Mouse (Mus musculus) Patski (cell line): ENCODE data around the gene Ovgp1. TPM values are rescaled to one million over a fixed set of nuclear protein-coding genes. Genes with fewer than 3 reads are reported as not detected.
"Not testable (repeated sequence)": the region's sequence is repeated elsewhere in the genome, so short reads cannot be mapped to it uniquely, and the experiment has no call there.

Source experiments
- ATAC-seq: fragments of 100-300 bp; one replicate; pipeline ENCODE4 v1.8.0; 2021
- CTCF ChIA-PET: fragments of 350-600 bp; sonication (Branson Sonifier 250); formaldehyde crosslinking; loops from one replicate; lab custom pipeline; 2022; ENCODE audit warnings: inconsistent platforms; lab: Charles Lee
- POLR2A ChIA-PET: fragments of 350-600 bp; sonication (Branson Sonifier 250); formaldehyde crosslinking; loops from one replicate; lab custom pipeline; 2022; ENCODE audit warnings: antibody characterized with exemption, inconsistent platforms; lab: Charles Lee
- DNase-seq: peaks from one replicate; pipeline ENCODE4 v3.0.0-alpha.2; 2011; ENCODE audit warnings: low read depth, low spot score
- H3K27me3 ChIP-seq: fragments of 371-371 bp; one replicate; pipeline ENCODE4 v1.5.1; 2021
- CTCF ChIP-seq: fragments of 100-300 bp; IDR thresholded peaks from one replicate; pipeline ENCODE4 v1.5.1; 2021
- in situ Hi-C: fragments of 300-500 bp; cut with MboI; formaldehyde crosslinking; loops from 3 replicates; pipeline ENCODE4 v1.11.1; 2018; ENCODE audit warnings: low pct_unique_long_range_greater_than_20kb, mixed read lengths
- polyA plus RNA-seq: library from polyadenylated mRNA; unstranded; gene quantifications from one replicate; pipeline ENCODE4 v1.2.3, GENCODE M21; 2021

Gene Ovgp1
- polyA plus RNA-seq, 1 experiment from 2014 or later = 1.9 TPM

GRCm38 (mm10) chr3:105974174-105974573 is 663 bp downstream of the Ovgp1 start:
- CTCF ChIA-PET = interaction anchor here (1.4 to 1.8 kb wide), 2 partner anchors 13 to 18 kb away, joined by 3 to 5 read pairs; no protein-coding TSS in a partner anchor
- ATAC-seq (no peak), DNase-seq (no peak)
- in situ Hi-C loops = loop anchor here (25.0 kb wide), 1 partner anchor 1338 kb away; no protein-coding TSS in a partner anchor
- no peak for TF ChIP-seq CTCF
- POLR2A ChIA-PET = interaction anchor here (1.1 kb wide), 1 partner anchor 31 kb away, joined by 3 read pairs; no protein-coding TSS in a partner anchor
- H3K27me3 ChIP-seq = no peaks in the 10 kb centered on the region

- DNase-seq, CTCF ChIA-PET, H3K27me3 ChIP-seq, POLR2A ChIA-PET, ATAC-seq: not testable (repeated sequence)
- in situ Hi-C loops = loop anchor here (5.0 to 10.0 kb wide), 2 partner anchors 458 to 885 kb away; no protein-coding TSS in a partner anchor
Observed at GRCm38 (mm10) chr3:105989611-105990010, 16.1 kb downstream of the Ovgp1 start.

DNA sequence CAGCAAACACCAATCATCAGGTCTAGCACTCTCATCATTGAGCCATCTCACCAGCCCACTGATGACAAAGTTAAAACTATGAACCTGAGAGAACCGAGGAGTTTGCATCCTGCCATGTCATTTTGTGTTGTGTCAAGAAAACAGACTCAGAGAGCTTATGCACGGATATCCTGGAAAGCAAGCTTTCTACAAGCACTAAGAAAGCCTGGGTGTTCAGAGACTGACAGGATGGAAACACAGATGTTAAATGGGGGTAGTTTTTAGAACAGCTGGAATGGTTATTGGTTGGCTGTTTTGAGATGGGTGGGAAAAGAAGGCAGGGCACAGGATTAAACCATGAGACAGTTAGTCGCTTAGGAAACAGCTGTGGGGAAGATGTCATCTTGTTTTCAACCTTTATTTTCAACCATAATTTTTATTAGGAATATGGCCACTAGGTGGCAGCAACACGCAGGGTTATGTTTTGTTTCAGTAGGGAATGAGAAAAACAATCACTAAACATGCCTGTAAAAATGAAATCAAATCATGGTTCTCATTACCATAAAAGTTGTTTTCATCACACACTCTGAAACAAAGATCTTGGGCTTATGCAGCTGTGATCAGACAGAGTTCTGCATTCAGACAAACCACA is 18.3 kb downstream of the Ovgp1 start:
- ATAC-seq = peak; percentile 66
- POLR2A ChIA-PET = no interaction called here
- CTCF ChIA-PET = interaction anchor here (0.7 to 1.3 kb wide), 6 partner anchors 10 to 460 kb away, joined by 3 to 5 read pairs (median 3); no protein-coding TSS in a partner anchor

DNA sequence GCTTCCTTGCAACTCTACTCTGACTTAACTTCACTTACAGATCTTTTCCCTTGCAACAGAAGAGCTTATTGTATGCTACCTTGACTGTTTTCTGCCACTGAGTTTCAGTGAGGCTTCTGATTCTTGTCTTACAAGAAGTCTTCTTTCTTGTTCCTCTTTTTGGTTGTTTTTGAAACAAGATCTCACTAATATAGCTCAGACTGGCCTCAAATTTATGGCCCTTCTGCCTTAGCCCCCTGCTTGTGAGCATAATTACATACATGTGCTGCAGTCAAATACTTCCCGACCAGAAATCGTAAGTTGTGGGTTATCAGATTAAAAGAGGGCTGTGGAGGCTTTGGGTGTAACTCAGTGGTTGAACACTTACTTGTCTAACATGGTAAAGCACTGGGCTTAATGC is 21.2 kb downstream of the Ovgp1 start:
- ChIA-PET CTCF (no interaction called here), POLR2A (no interaction called here)
- in situ Hi-C loops = loop anchor here (5.0 to 10.0 kb wide), 2 partner anchors 453 to 880 kb away; no protein-coding TSS in a partner anchor
- ATAC-seq (no peak), DNase-seq (no peak)
- H3K27me3 ChIP-seq = peaks cover 24% of the 10 kb centered on the region
- TF ChIP-seq CTCF = no peak

More for the DNA sequence above, 18.3 kb downstream of the Ovgp1 start:
- no peak for DNase-seq
- peaks cover 9% of the 10 kb centered on the region for H3K27me3 ChIP-seq
- in situ Hi-C loops = loop anchor here (5.0 to 10.0 kb wide), 2 partner anchors 456 to 883 kb away; no protein-coding TSS in a partner anchor
- TF ChIP-seq CTCF = peak; percentile 62

GRCm38 (mm10) chr3:106000707-106001375 is 27.3 kb downstream of the Ovgp1 start:
- in situ Hi-C loops = no loop called here
- POLR2A ChIA-PET = no interaction called here
- peaks cover 19% of the 10 kb centered on the region for H3K27me3 ChIP-seq
- ATAC-seq = peak; percentile 6
- TF ChIP-seq CTCF = no peak
- DNase-seq = no peak
- CTCF ChIA-PET = no interaction called here

DNA sequence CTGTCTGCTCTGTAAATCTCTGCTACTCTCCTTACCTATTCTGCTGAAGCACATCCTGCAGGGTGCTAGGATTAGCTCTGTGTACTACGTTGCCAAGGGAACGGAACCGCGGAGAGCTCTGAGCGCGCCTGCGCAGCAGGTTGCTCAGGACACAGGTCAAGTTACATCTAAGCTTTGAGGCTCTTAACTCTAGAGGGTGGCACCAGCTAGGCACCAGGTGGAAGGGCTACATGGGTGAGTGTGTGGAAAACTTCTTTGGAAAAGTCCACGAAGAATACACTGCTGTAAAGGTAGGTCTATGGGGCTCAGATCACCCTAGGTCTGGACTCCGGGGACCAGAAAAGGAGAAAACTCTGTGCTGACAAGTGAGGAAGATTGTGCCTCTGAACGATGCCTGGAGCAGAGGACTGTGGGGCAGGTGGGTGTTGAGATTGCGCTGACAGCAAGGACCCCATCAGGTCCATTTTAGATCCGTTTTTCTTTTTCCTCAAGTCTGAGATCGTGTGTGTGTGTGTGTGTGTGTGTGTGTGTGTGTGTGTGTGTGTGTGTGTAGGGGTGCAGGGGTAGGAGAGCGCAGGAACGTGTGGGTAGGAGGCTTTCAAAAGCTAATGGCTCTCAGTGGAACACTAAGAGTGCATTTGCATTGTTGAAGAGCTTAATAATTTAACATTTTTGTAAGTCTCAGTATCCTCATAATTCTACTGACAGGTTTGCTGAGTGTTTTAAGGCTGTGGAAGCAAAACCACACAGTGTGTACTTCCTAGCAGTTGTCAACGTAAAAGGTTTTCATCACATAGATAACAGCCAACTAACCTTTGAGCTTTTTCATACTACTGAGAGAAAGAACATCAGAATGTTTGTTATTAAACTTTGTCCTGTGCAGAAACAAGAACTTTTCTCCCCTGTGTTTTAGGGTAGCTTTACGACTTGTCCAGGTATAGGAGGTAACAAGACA is 28.2 kb downstream of the Ovgp1 start:
- H3K27me3 ChIP-seq = peaks cover 19% of the 10 kb centered on the region
- POLR2A ChIA-PET = interaction anchor here (0.7 kb wide), 1 partner anchor 37 kb away, joined by 5 read pairs; no protein-coding TSS in a partner anchor
- peak; percentile 90 for ATAC-seq
- TF ChIP-seq CTCF = no peak
- peak; percentile 20 for DNase-seq
- CTCF ChIA-PET = no interaction called here
- in situ Hi-C loops = no loop called here

DNA sequence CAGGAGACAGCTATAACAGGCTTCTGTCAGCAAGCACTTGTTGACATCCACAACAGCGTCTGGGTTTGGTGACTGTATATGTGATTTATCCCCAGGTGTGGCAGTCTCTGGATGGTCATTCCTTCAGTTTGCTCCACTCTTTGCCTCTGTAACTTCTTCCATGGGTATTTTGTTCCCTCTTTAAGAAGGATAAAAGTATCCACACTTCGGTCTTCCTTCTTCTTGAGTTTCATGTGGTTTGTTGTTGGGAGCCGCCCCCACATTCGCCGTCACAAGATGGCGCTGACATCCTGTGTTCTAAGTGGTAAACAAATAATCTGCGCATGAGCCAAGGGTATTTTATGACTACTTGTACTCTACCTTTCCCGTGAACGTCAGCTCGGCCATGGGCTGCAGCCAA is 29.8 kb downstream of the Ovgp1 start:
- CTCF ChIA-PET, in situ Hi-C loops, POLR2A ChIA-PET, ATAC-seq, DNase-seq: not testable (repeated sequence)
- peaks cover 11% of the 10 kb centered on the region for H3K27me3 ChIP-seq
- TF ChIP-seq CTCF = peak; percentile 15

- no peak for TF ChIP-seq CTCF
- DNase-seq (no peak), ATAC-seq (no peak)
- H3K27me3 ChIP-seq = peaks cover 16% of the 10 kb centered on the region
- ChIA-PET CTCF (no interaction called here), POLR2A (no interaction called here)
- in situ Hi-C loops = no loop called here
Observed at GRCm38 (mm10) chr3:106014546-106014945, 41.0 kb downstream of the Ovgp1 start, which contains the start of gene Pifo. Gene Pifo (minus strand): TSS chr3:106014646.

- POLR2A ChIA-PET = no interaction called here
- in situ Hi-C loops = no loop called here
Observed at GRCm38 (mm10) chr3:106021840-106022239, 48.3 kb downstream of the Ovgp1 start.

DNA sequence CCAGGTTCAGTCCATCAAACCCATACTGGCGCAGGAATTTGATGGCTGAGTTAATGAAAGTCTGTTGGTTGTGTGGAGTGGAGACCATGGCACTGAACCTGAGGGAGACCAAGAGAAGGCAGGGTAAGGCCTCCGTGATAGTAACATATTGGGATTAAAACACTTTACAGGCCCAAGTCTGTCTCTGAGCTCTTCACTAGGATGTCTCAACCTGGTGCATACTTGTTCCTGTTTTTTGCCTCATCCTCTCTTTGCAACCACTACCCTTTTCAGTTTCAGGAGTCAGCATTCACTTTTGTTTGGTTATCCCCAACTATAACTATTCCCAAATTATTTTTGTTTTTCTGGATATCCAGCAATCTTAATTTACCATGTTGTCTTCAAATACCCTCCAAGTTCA is 50.6 kb downstream of the Ovgp1 start:
- ATAC-seq = no peak

More at GRCm38 (mm10) chr3:106021840-106022239, 48.3 kb downstream of the Ovgp1 start:
- CTCF ChIA-PET = interaction anchor here (1.2 kb wide), 1 partner anchor 11 kb away, joined by 3 read pairs; no protein-coding TSS in a partner anchor
- DNase-seq (no peak), ATAC-seq (no peak)
- TF ChIP-seq CTCF = peak; percentile 41
- peaks cover 19% of the 10 kb centered on the region for H3K27me3 ChIP-seq

More for the DNA sequence above, 50.6 kb downstream of the Ovgp1 start:
- DNase-seq = no peak
- H3K27me3 ChIP-seq = peaks cover 15% of the 10 kb centered on the region
- in situ Hi-C loops = no loop called here
- no peak for TF ChIP-seq CTCF
- POLR2A ChIA-PET = no interaction called here
- CTCF ChIA-PET = no interaction called here
